Mouse (Mus musculus) ES-CJ7 (cell line): ENCODE results near the gene Ptcd2.

Source experiments
- DNase-seq: peaks from one replicate; pipeline ENCODE4 v3.0.0; 2011; ENCODE audit warnings: low read depth, low spot score

The Ptcd2 gene

DNA sequence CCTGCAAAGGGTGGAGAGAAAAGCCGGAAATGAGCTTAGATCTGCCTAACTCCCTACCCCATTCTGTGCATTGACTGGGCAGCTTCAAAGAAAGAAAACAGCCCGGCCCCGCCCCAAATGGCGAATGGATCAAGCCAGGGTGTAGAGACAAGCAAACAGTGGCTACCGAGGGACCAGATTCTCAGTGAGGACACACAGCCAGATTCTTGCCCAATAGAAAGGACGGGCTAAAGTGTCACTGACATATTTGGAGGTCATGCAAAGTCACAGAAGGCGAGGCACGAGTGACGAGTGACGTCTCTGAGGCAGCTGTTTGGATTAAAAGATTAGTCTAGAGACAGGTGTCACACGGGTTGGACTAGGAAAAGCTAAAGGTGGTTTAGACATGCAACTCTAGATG is 40.1 kb downstream of the Ptcd2 start:
- no peak for DNase-seq

GRCm38 (mm10) chr13:99303846-99304245 is 40.7 kb downstream of the Ptcd2 start:
- DNase-seq, result no peak

DNA sequence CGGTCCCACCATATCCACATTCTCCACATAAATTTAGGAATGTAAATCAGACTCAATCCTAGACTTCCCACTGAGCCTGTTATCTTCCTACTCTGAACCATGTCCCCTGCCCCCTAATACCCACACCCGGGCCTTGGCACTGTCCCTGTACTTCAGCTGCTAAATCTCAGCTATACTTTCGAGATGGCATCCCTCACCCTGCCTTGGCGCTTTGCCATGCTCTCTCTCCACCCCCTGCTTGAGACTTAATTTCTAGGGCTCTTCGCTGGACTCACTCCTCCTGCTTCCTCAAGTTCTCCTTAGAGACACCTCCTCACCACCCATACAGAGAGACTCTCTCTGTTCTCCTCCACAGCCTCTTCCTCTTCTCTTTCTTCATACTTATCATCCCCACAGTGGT is 44.6 kb downstream of the Ptcd2 start:
- no peak for DNase-seq

- peak; percentile 49 for DNase-seq
Observed at GRCm38 (mm10) chr13:99294176-99294575, 50.3 kb downstream of the Ptcd2 start.

- no peak for DNase-seq
Observed at GRCm38 (mm10) chr13:99290766-99291165, 53.7 kb downstream of the Ptcd2 start.

- no peak for DNase-seq
Observed at GRCm38 (mm10) chr13:99287786-99288185, 56.7 kb downstream of the Ptcd2 start.

DNA sequence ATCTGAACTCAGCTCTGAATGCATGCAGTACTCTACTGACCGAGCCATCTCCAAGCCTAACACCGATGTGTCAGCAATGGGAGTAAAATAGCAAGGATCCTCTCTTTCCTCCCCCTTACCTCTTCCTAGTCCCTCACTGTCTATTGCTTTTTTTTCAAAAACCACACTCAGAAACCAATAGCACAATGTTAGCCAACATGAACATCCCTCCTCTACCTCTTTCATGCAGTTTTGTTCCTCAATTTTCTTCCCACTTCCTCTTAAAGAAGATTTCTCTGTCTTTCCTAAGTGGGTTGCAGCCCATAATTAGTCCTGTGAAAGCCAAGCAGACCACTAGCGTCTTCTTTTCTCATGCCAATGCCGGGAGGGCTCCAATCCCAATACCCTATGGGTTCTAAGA is 57.3 kb downstream of the Ptcd2 start:
- no peak for DNase-seq

GRCm38 (mm10) chr13:99285241-99285640 is 59.3 kb downstream of the Ptcd2 start:
- no peak for DNase-seq

DNA sequence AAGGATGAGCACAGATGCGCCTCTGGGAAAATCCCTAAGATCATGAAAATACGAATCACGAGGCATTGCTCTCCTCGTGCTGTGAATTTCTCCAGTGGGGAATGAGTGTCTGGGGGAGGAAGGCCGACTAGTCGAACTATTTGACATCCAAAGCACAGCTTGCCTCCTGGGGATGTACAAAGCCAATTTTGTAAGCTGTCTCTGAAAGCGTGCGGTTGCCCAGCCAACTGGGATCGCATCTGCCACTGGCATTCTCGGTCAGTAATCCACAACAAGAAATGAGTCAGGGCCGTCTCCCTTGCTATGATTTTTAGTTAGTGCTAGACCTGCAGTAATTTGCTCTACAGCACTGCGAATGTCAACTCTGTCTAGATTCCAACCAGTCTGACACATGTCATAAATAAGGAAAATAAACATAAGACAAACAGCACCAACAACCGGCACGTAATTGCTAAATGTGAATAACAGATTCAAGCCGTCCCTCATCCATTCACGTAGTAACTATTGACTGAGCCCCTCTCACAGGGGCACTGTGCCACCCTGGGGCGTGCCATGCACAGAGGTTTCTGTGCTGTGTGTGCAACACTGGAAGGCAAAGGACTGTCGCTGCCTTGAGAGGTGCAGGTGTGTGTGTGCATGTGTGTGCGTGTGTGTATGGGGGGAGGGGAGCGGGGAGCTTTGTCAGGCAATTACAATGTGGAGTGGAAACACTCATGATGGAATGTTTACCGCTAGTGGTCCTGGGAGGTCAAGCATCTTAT is 59.9 kb downstream of the Ptcd2 start:
- DNase-seq, result no peak

DNA sequence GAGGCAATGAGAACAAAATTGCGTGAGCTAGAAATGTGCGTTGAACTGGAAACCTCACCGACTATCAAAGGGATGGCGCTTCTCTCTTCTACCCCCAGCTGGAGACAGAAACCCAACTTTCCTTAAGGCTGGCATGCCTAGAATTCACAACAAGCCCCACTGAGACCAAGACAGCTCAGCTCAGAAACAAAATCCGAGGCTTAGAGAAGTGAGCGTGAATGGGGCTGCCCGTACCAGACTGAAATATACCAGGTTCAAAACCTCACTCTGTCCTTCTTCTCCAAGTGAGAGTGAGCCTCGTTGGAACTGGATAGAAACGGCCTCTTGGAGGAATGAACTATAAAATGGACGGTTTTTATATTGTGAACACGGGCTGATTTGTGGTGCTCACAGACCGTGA is 60.6 kb downstream of the Ptcd2 start:
- no peak for DNase-seq

GRCm38 (mm10) chr13:99282961-99283360 is 61.5 kb downstream of the Ptcd2 start:
- DNase-seq, result no peak

GRCm38 (mm10) chr13:99279351-99279750 is 65.2 kb downstream of the Ptcd2 start:
- peak; percentile 6 for DNase-seq

- no peak for DNase-seq
Observed at GRCm38 (mm10) chr13:99278511-99278910, 66.0 kb downstream of the Ptcd2 start.

DNA sequence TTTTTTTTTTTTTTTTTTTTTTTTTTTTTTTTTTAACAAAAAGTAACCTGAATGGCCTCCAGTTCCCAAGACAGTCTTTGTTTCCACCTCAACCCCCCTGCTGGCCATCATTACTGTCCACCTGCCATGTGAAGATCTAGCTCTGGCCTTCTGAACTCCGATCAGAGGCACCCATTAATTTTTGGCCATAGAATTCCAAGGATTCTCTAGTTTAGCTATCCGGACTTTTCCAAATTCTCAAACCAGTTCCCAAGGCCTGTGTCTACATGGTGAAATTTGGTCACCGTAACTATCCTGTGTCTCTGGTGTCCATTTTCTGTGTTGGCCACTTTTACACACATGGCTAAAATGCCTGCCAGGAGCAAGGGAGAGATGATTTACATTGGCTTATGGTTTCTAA is 67.0 kb downstream of the Ptcd2 start:
- DNase-seq, result no peak

- DNase-seq, result no peak
Observed at GRCm38 (mm10) chr13:99272046-99272445, 72.5 kb downstream of the Ptcd2 start.
